Mouse (Mus musculus) B cell, adult 2 months (primary cell): Measurements from ENCODE around the gene Ap4m1.
A peak's percentile ranks its signal among the peaks of the same experiment; 100 is the strongest.

Experiments used
- DNase-seq, 2 experiments: peaks; one replicate each; pipeline ENCODE4 v3.0.0; 2022

Gene Ap4m1

DNA sequence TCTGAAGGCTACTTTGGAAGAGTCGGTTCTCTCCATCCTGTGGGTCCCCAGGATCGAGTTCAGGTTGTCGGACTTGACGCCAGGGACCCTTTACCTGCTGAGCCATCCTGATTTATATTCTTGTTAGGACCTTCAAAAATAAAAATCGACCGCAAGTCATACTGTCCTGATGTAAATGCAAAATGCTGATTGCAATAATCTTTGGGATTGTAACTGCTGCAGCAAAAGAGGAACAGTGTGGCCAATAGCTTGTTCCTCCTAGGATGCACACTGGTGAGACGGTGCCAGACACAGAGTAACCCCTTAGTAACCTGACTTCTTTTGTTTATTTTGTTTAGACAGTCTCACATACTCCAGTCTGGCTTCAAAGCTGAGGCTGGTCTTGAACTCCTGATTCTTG lies 23.7 kb downstream of the Ap4m1 start:
- DNase-seq: no peak

DNA sequence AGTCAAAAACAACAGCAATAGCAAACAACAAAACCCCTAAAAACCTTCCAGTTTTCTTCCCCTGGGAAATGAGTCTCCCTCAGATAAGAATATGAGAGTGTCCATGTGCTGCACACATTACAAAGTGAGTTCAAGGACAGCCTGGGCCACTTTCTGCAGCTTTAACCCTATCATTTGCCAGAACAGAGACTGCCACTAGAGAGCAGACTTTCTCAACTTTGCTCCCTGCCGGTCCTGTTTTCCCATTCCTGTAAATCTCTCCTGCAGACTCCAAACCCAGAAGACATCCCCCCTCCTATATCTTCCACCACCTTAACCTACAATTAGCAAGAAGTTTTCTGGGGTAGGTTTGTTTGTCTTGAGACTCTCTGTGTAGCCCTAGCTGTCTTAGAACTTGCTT lies 27.8 kb downstream of the Ap4m1 start:
- no peak for DNase-seq

DNA sequence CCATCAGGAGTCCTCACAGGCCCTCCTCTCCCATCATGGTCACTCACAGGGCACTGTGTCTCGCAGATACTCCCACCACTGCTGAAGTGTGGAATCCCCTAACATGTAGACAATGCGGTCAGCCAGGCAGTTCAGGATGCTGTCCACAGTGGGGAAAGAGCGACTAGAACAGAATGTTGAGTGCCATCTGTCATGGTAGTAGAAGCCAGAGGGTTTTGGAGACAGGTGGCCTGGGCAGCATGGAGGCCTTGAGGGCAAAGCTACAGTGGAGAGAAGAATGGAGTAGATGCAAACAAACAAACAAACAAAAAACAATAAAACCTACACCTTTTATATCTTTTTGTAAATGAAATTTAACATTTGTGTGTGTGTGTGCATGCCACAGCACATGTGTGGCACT lies 30.3 kb downstream of the Ap4m1 start:
- no peak for DNase-seq

DNA sequence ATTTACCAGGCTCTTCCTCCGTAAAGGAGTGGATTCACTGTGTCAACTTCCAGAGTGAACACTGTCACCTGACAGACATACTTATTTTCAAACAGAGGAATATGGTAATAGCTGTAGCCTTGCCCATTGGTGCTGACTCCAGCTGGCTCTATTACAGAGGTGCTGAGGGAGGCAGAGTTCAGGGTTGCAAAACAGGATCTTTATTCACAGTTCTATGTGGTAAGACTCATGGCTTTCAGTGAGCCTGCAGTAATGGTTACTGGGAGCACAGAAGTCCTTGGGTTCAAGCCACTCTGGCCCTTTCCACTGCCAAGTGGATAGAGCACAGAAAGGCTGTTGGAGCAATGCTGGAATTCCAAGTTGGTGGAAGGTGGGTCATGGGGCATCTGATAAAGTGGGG lies 35.5 kb downstream of the Ap4m1 start:
- DNase-seq: no peak

DNA sequence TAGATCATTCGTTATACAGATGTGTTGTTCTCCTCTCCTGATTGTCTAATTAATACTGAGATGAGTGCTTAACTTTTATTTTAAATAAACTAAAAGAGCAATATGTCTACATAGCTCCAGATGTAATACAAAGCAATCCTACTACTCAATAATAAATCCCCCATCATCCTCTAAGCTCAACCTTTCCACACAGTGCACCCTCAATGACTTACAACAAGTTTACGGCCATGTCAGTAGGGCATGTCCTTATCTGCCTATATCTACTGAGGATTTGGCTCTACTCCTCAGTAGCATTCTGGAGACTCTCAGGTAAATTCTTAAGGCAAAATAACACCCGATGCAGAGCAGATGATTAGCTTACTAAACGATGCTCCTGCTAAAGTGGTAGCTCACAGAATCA lies 36.1 kb downstream of the Ap4m1 start:
- no peak for DNase-seq

DNA sequence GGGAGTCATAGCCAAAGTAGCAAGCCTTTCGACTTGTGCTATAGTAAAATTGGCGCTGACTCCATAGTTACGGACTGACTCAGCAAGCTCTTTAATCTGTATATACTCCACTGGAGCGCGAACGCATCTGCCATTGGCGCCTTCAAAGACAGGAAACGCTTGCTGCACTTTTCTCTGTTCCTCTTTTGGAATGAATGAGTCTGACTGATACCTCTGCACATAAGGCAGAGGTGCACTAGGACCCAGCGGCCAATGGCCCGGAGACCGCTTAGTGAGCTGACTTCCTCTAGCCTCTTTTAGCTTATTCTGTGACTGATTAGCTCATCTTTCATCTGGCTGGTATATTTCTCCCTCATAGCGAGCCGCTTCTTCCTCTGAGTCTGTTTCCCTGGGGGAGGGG lies 44.8 kb downstream of the Ap4m1 start:
- peak; percentile 28 to 48 for DNase-seq

DNA sequence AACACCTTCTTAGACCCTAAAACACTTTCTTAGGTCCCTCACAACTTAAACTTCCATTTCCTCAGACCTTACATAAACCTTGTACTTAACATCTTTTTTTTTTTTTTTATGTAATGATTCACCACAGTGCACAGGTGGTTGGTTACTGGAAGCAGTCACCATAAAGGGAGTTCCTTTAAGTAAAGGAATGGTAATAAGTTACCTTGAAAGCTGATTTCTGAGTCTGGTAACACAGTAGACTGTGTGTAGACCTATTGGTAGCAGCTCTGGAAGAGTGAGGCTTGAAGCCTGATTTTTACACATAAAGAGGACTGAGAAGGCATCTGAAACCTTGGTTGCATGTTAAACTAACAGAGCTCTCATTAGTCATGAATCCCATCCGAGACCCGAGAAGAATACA lies 48.1 kb downstream of the Ap4m1 start:
- no peak for DNase-seq

DNA sequence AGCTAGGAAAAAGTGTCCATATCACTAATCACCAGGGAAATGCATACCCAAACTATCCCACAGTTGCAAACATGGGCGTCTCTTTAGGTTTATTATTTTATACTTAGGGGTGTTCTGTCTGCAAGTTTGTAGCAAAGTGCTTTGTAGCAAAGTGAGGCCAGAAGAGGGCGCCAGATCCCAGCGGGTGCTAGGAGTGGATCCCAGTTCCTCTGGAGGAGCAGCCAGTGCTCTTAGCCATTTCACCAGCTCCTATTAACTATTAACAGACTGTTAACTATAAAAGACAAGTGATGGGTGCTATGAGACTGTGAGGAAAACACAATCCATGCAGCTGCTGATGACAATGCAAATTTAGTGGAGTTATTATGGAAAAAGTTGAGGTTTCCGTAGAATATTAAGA lies 50.3 kb downstream of the Ap4m1 start:
- peak; percentile 85 to 87 for DNase-seq

DNA sequence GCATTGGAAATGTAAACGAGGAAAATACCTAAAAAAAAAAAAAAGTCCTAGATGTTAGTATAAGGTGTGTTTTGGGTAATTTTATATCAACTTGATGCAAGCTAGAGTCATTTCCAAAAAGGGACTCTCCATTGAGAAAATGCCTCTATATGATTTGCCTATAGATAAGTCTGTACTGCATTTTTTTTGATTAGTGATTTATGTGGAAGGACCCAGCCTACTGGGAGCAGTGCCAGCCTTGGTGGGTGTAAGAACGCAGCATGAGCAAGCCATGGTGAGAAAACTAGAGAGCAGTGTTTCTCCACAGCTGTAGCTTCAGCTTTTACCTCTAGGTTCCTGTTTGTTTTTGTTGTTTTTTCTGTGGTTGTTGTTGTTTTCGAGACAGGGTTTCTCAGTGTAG lies 51.5 kb downstream of the Ap4m1 start:
- no peak for DNase-seq

DNA sequence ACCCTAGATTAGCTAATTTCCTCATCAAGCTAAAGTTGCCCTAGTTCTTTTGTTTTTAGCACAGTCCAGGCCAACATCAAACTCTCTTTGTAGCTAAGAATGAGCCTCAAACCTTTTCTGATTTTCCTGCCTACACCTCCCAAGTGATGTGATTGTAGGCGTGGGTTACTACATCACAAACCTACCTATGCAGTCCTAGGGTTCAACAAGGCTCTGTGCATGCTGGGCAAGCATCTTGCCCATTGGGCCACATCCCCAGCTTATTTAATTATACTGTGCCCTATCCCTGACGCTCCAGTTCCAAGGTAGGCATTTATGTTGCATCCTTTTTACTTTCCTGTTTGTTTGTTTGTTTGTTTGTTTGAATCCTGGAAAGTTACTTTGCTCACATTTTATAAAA lies 53.9 kb downstream of the Ap4m1 start, which contains the start of gene Nxpe5:
TSS of gene Nxpe5 (plus strand) at position 199 of the 400 bp plus-strand sequence.
- no peak for DNase-seq

DNA sequence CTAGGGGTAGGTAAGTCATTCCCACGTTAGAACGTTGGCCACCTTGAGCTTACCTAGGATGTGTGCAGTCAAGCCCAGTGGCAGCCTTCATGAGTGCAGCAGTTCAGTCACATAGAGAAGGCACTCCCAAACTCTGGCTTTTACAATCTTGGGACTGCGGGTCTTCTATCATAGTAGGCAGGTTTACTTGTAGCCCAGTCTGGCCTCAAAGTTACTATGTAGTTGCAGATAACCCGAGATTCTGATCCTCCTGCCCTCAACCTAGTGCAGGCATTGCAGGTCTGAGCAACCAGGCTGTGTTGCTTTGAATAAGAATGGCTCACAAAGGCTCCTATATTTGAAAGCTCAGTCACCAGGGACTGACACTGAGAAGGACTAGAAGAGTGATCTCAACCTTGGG lies 54.7 kb downstream of the Ap4m1 start:
- no peak for DNase-seq

DNA sequence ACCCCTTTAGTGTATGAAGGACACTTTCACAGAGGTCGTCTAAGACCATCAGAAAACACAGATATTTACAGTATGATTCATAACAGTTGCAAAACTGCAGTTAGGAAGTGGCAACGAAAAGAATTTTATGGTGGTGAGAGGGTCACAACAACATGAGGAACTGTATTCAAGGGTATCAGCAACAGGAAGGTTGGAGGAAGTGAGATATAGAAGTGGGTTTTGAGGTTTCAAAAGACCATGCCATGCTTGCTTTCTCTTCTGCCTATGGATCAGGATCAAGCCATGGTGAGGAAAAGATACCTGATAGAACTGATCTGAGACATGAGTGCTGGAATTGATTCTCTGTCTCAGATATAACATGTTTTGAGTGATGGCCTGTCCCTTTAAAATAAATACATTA lies 55.6 kb downstream of the Ap4m1 start:
- peak in 1 of 2 experiments; percentile 14 for DNase-seq

DNA sequence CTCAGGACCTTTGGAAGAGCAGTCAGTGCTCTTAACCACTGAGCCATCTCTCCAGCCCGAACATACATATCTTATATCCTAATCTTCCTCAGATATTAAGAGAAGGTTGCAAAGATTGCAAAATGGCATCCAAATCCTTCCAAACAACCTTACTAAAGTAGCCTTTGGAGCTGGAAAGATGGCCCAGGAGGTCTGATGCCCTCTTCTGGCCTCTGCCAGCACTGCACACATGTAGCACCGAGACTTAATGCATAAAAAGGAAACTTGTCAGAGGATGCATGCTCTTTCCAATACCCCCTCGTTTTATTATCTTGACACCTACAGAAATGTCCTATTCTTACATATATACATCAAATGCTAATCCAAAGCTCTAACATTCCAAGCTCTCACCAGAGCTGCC lies 56.2 kb downstream of the Ap4m1 start:
- DNase-seq: peak; percentile 65 to 70

DNA sequence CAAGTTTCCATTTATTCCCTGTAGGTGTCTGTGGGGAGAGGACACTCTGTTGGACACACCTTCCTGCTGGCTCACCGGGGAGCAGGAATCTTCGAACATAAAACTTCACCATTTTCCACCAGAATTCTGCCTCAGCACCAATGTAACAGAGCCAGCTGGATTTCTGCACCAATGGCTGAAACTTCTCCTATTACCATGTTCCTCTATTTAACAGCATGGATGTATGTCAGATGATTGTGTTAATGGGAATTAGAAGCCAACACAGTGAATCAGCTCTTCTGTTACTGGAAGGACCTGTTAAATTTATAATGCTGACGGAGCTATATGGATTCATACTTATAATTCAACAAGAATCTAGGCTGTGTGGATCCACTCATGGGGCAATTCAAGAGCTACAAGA lies 57.7 kb downstream of the Ap4m1 start:
- DNase-seq: no peak
